Mouse (Mus musculus): ENCODE measurements around the gene Hoxc8. TPM values are rescaled to one million over a fixed set of nuclear protein-coding genes. Genes with fewer than 3 reads are reported as not detected.
A peak's percentile ranks its signal among the peaks of the same experiment; 100 is the strongest.

The Hoxc8 gene
- total RNA-seq, 1 experiment: 0.22 TPM

GRCm38 (mm10) chr15:102965892-102966775 is 24.3 kb upstream of the Hoxc8 start:
- H3K9ac ChIP-seq (ENCODE audit: insufficient read depth, low read depth, low read length, poor library complexity, severe bottlenecking): no peak overlapping the region
- in situ Hi-C loops (cut with MboI; ENCODE audit: low sequenced_read_pairs in 2 of 2, unreplicated experiment in 2 of 2): no loop called here

GRCm38 (mm10) chr15:102966776-102967311 is 23.6 kb upstream of the Hoxc8 start, which contains the start of gene Hoxc10:
Hoxc10 (plus strand) TSS chr15:102966796.
- DNase-seq (ENCODE audit: low read depth, low spot score): no peak
- Histone ChIP-seq H3K27ac (ENCODE audit: insufficient read depth, low read depth, low read length, poor library complexity, severe bottlenecking) (no peak within 1 kb of the TSS), H3K4me1 (ENCODE audit: control insufficient read depth in 2 of 2, insufficient read depth in 2 of 2, low read length in 2 of 2, poor library complexity in 1 of 2) (peaks cover 0 to 2% of the 10 kb centered on the region in 2 experiments; a peak in 1 of 4 replicates), H3K9me3 (ENCODE audit: control insufficient read depth, insufficient read depth, low read depth, low read length) (no peaks in the 10 kb centered on the region), H3K36me3 (ENCODE audit: control insufficient read depth, insufficient read depth, low read length, poor library complexity, severe bottlenecking) (no peaks in the 10 kb centered on the region), H3K4me3 (ENCODE audit: insufficient read depth in 1 of 2, low read depth in 1 of 2, low read length in 2 of 2, poor library complexity in 1 of 2, severe bottlenecking in 1 of 2) (peak within 1 kb of the TSS; percentile 35 to 40; a peak in 3 of 4 replicates), H3K9ac (ENCODE audit: insufficient read depth, low read depth, low read length, poor library complexity, severe bottlenecking) (no peak within 1 kb of the TSS)
- in situ Hi-C loops (cut with MboI; ENCODE audit: low sequenced_read_pairs in 2 of 2, unreplicated experiment in 2 of 2): no loop called here
- TF ChIP-seq HCFC1 (IDR thresholded peaks at IDR 0.05; ENCODE audit: borderline replicate concordance, insufficient read depth, low read length) (no peak), ZC3H11A (IDR thresholded peaks at IDR 0.05; ENCODE audit: borderline replicate concordance, low read depth, low read length) (no peak), ZNF384 (IDR thresholded peaks at IDR 0.05; ENCODE audit: low read depth, low read length) (no peak), MAFK (IDR thresholded peaks at IDR 0.05; ENCODE audit: insufficient read depth, low read depth, low read length) (no peak), CHD2 (IDR thresholded peaks at IDR 0.05; ENCODE audit: low read depth, low read length) (no peak)

More at GRCm38 (mm10) chr15:102965892-102966775, 24.3 kb upstream of the Hoxc8 start:
- Histone ChIP-seq H3K4me1 (ENCODE audit: control insufficient read depth in 2 of 2, insufficient read depth in 2 of 2, low read length in 2 of 2, poor library complexity in 1 of 2) (peaks cover 0 to 2% of the 10 kb centered on the region in 2 experiments; a peak in 1 of 4 replicates), H3K36me3 (ENCODE audit: control insufficient read depth, insufficient read depth, low read length, poor library complexity, severe bottlenecking) (no peaks in the 10 kb centered on the region), H3K9me3 (ENCODE audit: control insufficient read depth, insufficient read depth, low read depth, low read length) (no peaks in the 10 kb centered on the region), H3K4me3 (ENCODE audit: insufficient read depth in 1 of 2, low read depth in 1 of 2, low read length in 2 of 2, poor library complexity in 1 of 2, severe bottlenecking in 1 of 2) (peak overlapping the region; percentile 35 to 40; a peak in 3 of 4 replicates), H3K27ac (ENCODE audit: insufficient read depth, low read depth, low read length, poor library complexity, severe bottlenecking) (no peak overlapping the region)
- TF ChIP-seq MAFK (IDR thresholded peaks at IDR 0.05; ENCODE audit: insufficient read depth, low read depth, low read length): no peak
- no peak for TF ChIP-seq ZNF384 (IDR thresholded peaks at IDR 0.05; ENCODE audit: low read depth, low read length)
- peak; percentile 50 for TF ChIP-seq ZC3H11A (IDR thresholded peaks at IDR 0.05; ENCODE audit: borderline replicate concordance, low read depth, low read length)
- no peak for TF ChIP-seq CHD2 (IDR thresholded peaks at IDR 0.05; ENCODE audit: low read depth, low read length)
- TF ChIP-seq HCFC1 (IDR thresholded peaks at IDR 0.05; ENCODE audit: borderline replicate concordance, insufficient read depth, low read length): no peak
- peak; percentile 88 for DNase-seq (ENCODE audit: low read depth, low spot score)

- peak within 1 kb of the TSS; percentile 35 to 40; a peak in 3 of 4 replicates for H3K4me3 ChIP-seq (ENCODE audit: insufficient read depth in 1 of 2, low read depth in 1 of 2, low read length in 2 of 2, poor library complexity in 1 of 2, severe bottlenecking in 1 of 2)
- H3K9me3 ChIP-seq (ENCODE audit: control insufficient read depth, insufficient read depth, low read depth, low read length): no peaks in the 10 kb centered on the region
- no peaks in the 10 kb centered on the region for H3K36me3 ChIP-seq (ENCODE audit: control insufficient read depth, insufficient read depth, low read length, poor library complexity, severe bottlenecking)
- H3K9ac ChIP-seq (ENCODE audit: insufficient read depth, low read depth, low read length, poor library complexity, severe bottlenecking): no peak within 1 kb of the TSS
- TF ChIP-seq ZNF384 (IDR thresholded peaks at IDR 0.05; ENCODE audit: low read depth, low read length): no peak
- no peak for TF ChIP-seq MAFK (IDR thresholded peaks at IDR 0.05; ENCODE audit: insufficient read depth, low read depth, low read length)
- TF ChIP-seq CHD2 (IDR thresholded peaks at IDR 0.05; ENCODE audit: low read depth, low read length): no peak
- no peak for TF ChIP-seq ZC3H11A (IDR thresholded peaks at IDR 0.05; ENCODE audit: borderline replicate concordance, low read depth, low read length)
- TF ChIP-seq HCFC1 (IDR thresholded peaks at IDR 0.05; ENCODE audit: borderline replicate concordance, insufficient read depth, low read length): no peak
- in situ Hi-C loops (cut with MboI; ENCODE audit: low sequenced_read_pairs in 2 of 2, unreplicated experiment in 2 of 2): no loop called here
- H3K4me1 ChIP-seq (ENCODE audit: control insufficient read depth in 2 of 2, insufficient read depth in 2 of 2, low read length in 2 of 2, poor library complexity in 1 of 2): peaks cover 0 to 2% of the 10 kb centered on the region in 2 experiments; a peak in 1 of 4 replicates
- no peak for DNase-seq (ENCODE audit: low read depth, low spot score)
- no peak within 1 kb of the TSS for H3K27ac ChIP-seq (ENCODE audit: insufficient read depth, low read depth, low read length, poor library complexity, severe bottlenecking)
Measured at GRCm38 (mm10) chr15:102967312-102967510, 23.2 kb upstream of the Hoxc8 start, which contains the start of gene Hoxc5. Hoxc5 (plus strand) TSS chr15:102967443.

- Histone ChIP-seq H3K9ac (ENCODE audit: insufficient read depth, low read depth, low read length, poor library complexity, severe bottlenecking) (no peak overlapping the region), H3K4me1 (ENCODE audit: control insufficient read depth in 2 of 2, insufficient read depth in 2 of 2, low read length in 2 of 2, poor library complexity in 1 of 2) (peaks cover 0 to 2% of the 10 kb centered on the region in 2 experiments; a peak in 1 of 4 replicates), H3K27ac (ENCODE audit: insufficient read depth, low read depth, low read length, poor library complexity, severe bottlenecking) (no peak overlapping the region), H3K36me3 (ENCODE audit: control insufficient read depth, insufficient read depth, low read length, poor library complexity, severe bottlenecking) (no peaks in the 10 kb centered on the region), H3K4me3 (ENCODE audit: insufficient read depth in 1 of 2, low read depth in 1 of 2, low read length in 2 of 2, poor library complexity in 1 of 2, severe bottlenecking in 1 of 2) (no peak overlapping the region), H3K9me3 (ENCODE audit: control insufficient read depth, insufficient read depth, low read depth, low read length) (no peaks in the 10 kb centered on the region)
- DNase-seq (ENCODE audit: low read depth, low spot score): no peak
- TF ChIP-seq CHD2 (IDR thresholded peaks at IDR 0.05; ENCODE audit: low read depth, low read length): no peak
- TF ChIP-seq MAFK (IDR thresholded peaks at IDR 0.05; ENCODE audit: insufficient read depth, low read depth, low read length): no peak
- no peak for TF ChIP-seq ZNF384 (IDR thresholded peaks at IDR 0.05; ENCODE audit: low read depth, low read length)
- in situ Hi-C loops (cut with MboI; ENCODE audit: low sequenced_read_pairs in 2 of 2, unreplicated experiment in 2 of 2): no loop called here
Measured at GRCm38 (mm10) chr15:102967511-102968397, 22.7 kb upstream of the Hoxc8 start.
